Mouse (Mus musculus) CH12.LX (cell line): ENCODE results near the gene Hspbp1.

ENCODE experiments used
- CTCF ChIP-seq, 2 experiments: IDR thresholded peaks in 1 of 2; conservative IDR thresholded peaks in 1 of 2; 2 replicates each; pipeline ENCODE4 v1.5.1; 2011 to 2012; ENCODE audit warnings: low read depth in 2 of 2, low read length in 2 of 2, improper control_type of control experiment in 1 of 2, inconsistent platforms in 1 of 2, mild to moderate bottlenecking in 1 of 2, moderate library complexity in 1 of 2
- E2F4 ChIP-seq: IDR thresholded peaks from 2 replicates; pipeline ENCODE4 v1.6.1; 2011; ENCODE audit warnings: low read depth, low read length, improper control_type of control experiment; ENCODE audit not compliant: insufficient replicate concordance
- MAZ ChIP-seq: IDR thresholded peaks from 2 replicates; pipeline ENCODE4 v1.6.1; 2012; ENCODE audit warnings: low read depth, mild to moderate bottlenecking, inconsistent platforms, low read length, improper control_type of control experiment, moderate library complexity
- POLR2A ChIP-seq: IDR thresholded peaks from 2 replicates; pipeline ENCODE4 v1.6.1; 2011; ENCODE audit warnings: low read depth, mild to moderate bottlenecking, improper control_type of control experiment, low read length
- RCOR1 ChIP-seq: conservative IDR thresholded peaks from 2 replicates; pipeline ENCODE4 v1.6.1; 2012; ENCODE audit warnings: low read depth, mild to moderate bottlenecking, inconsistent platforms, low read length, improper control_type of control experiment
- ZKSCAN1 ChIP-seq: IDR thresholded peaks from 2 replicates; pipeline ENCODE4 v1.6.1; 2012; ENCODE audit warnings: low read depth, inconsistent platforms, low read length, improper control_type of control experiment, borderline replicate concordance

GRCm38 (mm10) chr7:4693004-4693403 lies 8.1 kb upstream of the Hspbp1 start:
- TF ChIP-seq ZKSCAN1 (no peak), E2F4 (no peak), CTCF (conservative IDR thresholded peaks at IDR 0.05 in 1 of 2, IDR thresholded peaks at IDR 0.05 in 1 of 2; ENCODE audit: low read depth in 2 of 2, low read length in 2 of 2) (no peak), POLR2A (no peak), MAZ (no peak), RCOR1 (no peak)
